Mouse (Mus musculus): ENCODE data around the gene Fxyd2.

DNA sequence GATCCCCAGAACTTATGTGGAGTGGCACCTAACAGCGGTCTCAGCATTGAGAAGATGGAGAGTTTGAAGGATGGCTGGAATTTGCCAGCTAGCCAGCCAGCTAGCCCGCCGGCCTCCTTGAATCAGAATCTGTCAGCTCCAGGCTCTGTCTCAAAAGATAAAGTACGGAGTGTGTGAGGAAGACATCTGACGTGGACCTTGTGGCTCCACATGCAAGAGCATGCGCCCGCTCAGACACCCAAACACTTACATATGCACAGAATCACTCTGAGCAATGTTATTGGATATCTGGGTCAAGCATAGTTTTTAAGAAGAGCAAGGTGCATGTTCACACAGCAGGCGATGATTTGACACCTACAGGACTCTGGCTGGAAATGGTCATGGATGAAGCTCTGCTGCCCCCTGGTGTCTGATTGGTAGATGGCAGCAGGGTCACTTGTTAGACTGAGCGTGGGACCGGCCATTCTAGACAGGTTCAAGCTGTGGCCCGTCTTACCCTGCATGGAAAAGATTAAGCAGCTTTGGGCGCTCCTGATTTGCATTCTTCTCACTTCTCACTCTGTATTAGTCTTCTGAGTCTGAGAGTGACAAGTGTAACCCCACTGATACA is 11.0 kb upstream of the Fxyd2 start:
- TF ChIP-seq CTCF (IDR thresholded peaks at IDR 0.05; ENCODE audit: low read depth): peak; percentile 95
- TF ChIP-seq EP300 (IDR thresholded peaks at IDR 0.05; ENCODE audit: low read depth): no peak
